Mouse (Mus musculus) CH12.LX (cell line): Measurements from ENCODE around the gene Camta1. TPM values are rescaled to one million over a fixed set of nuclear protein-coding genes. Genes with fewer than 3 reads are reported as not detected.

Experiments used
- DNase-seq: peaks from one replicate; pipeline ENCODE4 v3.0.0-alpha.2; 2013; ENCODE audit errors: extremely low read depth
- H3K27ac ChIP-seq: 2 replicates; pipeline ENCODE4 v1.5.1; 2012; ENCODE audit warnings: low read depth, mild to moderate bottlenecking, control low read depth, moderate library complexity; ENCODE audit not compliant: insufficient read depth
- H3K27me3 ChIP-seq: replicated peaks from 2 replicates; pipeline ENCODE3; 2012; ENCODE audit warnings: inconsistent platforms
- H3K36me3 ChIP-seq, 2 experiments: replicated peaks in 1 of 2; 2 replicates each; pipeline versions ENCODE3 to v1.6.1; 2012; ENCODE audit warnings: inconsistent platforms in 1 of 2, low read length in 1 of 2, mild to moderate bottlenecking in 1 of 2, mixed read lengths in 1 of 2, moderate library complexity in 1 of 2; ENCODE audit not compliant: control insufficient read depth in 1 of 2, insufficient read depth in 1 of 2
- H3K4me1 ChIP-seq, 2 experiments: 2 replicates each; pipeline ENCODE4 v1.6.1; 2012; ENCODE audit warnings: inconsistent platforms in 1 of 2, moderate library complexity in 1 of 2; ENCODE audit not compliant: insufficient read depth in 2 of 2, control insufficient read depth in 1 of 2
- H3K4me2 ChIP-seq: 2 replicates; pipeline ENCODE4 v1.6.1; 2012; ENCODE audit warnings: low read depth, mild to moderate bottlenecking, control low read depth; ENCODE audit not compliant: poor library complexity, insufficient read depth, severe bottlenecking
- H3K4me3 ChIP-seq, 3 experiments: fragments of 150-350 bp in 1 of 3; sonication (generic) in 1 of 3; replicated peaks in 1 of 3; 2 replicates each; pipeline versions ENCODE3 to v1.5.1; 2011 to 2012; ENCODE audit warnings: low read depth in 2 of 3, low read length in 2 of 3, mild to moderate bottlenecking in 2 of 3, moderate library complexity in 2 of 3, control low read depth in 1 of 3, improper control_type of control experiment in 1 of 3, inconsistent platforms in 1 of 3, mixed read lengths in 1 of 3; ENCODE audit not compliant: poor library complexity in 1 of 3
- H3K79me2 ChIP-seq: replicated peaks from 2 replicates; pipeline ENCODE4 v1.6.1; 2012; ENCODE audit warnings: mild to moderate bottlenecking, moderate library complexity; ENCODE audit not compliant: control insufficient read depth, poor library complexity, insufficient read depth, severe bottlenecking; ENCODE audit errors: extremely low read depth
- H3K9ac ChIP-seq: 2 replicates; pipeline ENCODE4 v1.6.1; 2012; ENCODE audit warnings: low read depth, mild to moderate bottlenecking, control low read depth, moderate library complexity; ENCODE audit not compliant: insufficient read depth
- H3K9me3 ChIP-seq: replicated peaks from 2 replicates; pipeline ENCODE3; 2012; ENCODE audit warnings: low read length, inconsistent platforms, mixed read lengths
- BHLHE40 ChIP-seq: IDR thresholded peaks from 2 replicates; pipeline ENCODE4 v1.6.1; 2011; ENCODE audit warnings: mild to moderate bottlenecking, low read depth, low read length, improper control_type of control experiment
- CHD1 ChIP-seq: IDR thresholded peaks from 2 replicates; pipeline ENCODE4 v1.6.1; 2012; ENCODE audit warnings: low read depth, low read length, improper control_type of control experiment, inconsistent platforms
- CHD2 ChIP-seq: IDR thresholded peaks from 2 replicates; pipeline ENCODE4 v1.6.1; 2011; ENCODE audit warnings: low read length, improper control_type of control experiment
- CTCF ChIP-seq, 2 experiments: IDR thresholded peaks in 1 of 2; conservative IDR thresholded peaks in 1 of 2; 2 replicates each; pipeline ENCODE4 v1.5.1; 2011 to 2012; ENCODE audit warnings: low read depth in 2 of 2, low read length in 2 of 2, improper control_type of control experiment in 1 of 2, inconsistent platforms in 1 of 2, mild to moderate bottlenecking in 1 of 2, moderate library complexity in 1 of 2
- E2F4 ChIP-seq: IDR thresholded peaks from 2 replicates; pipeline ENCODE4 v1.6.1; 2011; ENCODE audit warnings: low read depth, low read length, improper control_type of control experiment; ENCODE audit not compliant: insufficient replicate concordance
- ELF1 ChIP-seq: IDR thresholded peaks from 2 replicates; pipeline ENCODE4 v1.6.1; 2014; ENCODE audit warnings: low read depth, mild to moderate bottlenecking, inconsistent platforms, low read length, improper control_type of control experiment
- ETS1 ChIP-seq: conservative IDR thresholded peaks from 2 replicates; pipeline ENCODE4 v1.6.1; 2012; ENCODE audit warnings: low read depth, mild to moderate bottlenecking, inconsistent platforms, low read length, improper control_type of control experiment, moderate library complexity
- HCFC1 ChIP-seq: IDR thresholded peaks from 2 replicates; pipeline ENCODE4 v1.6.1; 2012; ENCODE audit warnings: low read depth, mild to moderate bottlenecking, inconsistent platforms, low read length, improper control_type of control experiment
- IRF4 ChIP-seq: IDR thresholded peaks from 2 replicates; pipeline ENCODE4 v1.6.1; 2014; ENCODE audit warnings: low read depth, mild to moderate bottlenecking, inconsistent platforms, low read length, improper control_type of control experiment
- JUND ChIP-seq: conservative IDR thresholded peaks from 2 replicates; pipeline ENCODE4 v1.6.1; 2011; ENCODE audit warnings: low read depth, low read length, improper control_type of control experiment
- MAFK ChIP-seq: IDR thresholded peaks from 2 replicates; pipeline ENCODE4 v1.6.1; 2011; ENCODE audit warnings: low read length, improper control_type of control experiment; ENCODE audit not compliant: insufficient replicate concordance
- MAZ ChIP-seq: IDR thresholded peaks from 2 replicates; pipeline ENCODE4 v1.6.1; 2012; ENCODE audit warnings: low read depth, mild to moderate bottlenecking, inconsistent platforms, low read length, improper control_type of control experiment, moderate library complexity
- MEF2A ChIP-seq: IDR thresholded peaks from 2 replicates; pipeline ENCODE4 v1.6.1; 2014; ENCODE audit warnings: low read depth, mild to moderate bottlenecking, inconsistent platforms, low read length, improper control_type of control experiment, borderline replicate concordance
- MXI1 ChIP-seq: IDR thresholded peaks from 2 replicates; pipeline ENCODE4 v1.6.1; 2011; ENCODE audit warnings: mild to moderate bottlenecking, low read depth, low read length, improper control_type of control experiment
- MYC ChIP-seq: IDR thresholded peaks from 2 replicates; pipeline ENCODE4 v1.6.1; 2011; ENCODE audit warnings: low read depth, mild to moderate bottlenecking, improper control_type of control experiment, low read length
- NELFE ChIP-seq: IDR thresholded peaks from 2 replicates; pipeline ENCODE4 v1.6.1; 2011; ENCODE audit warnings: low read depth, low read length, improper control_type of control experiment
- PAX5 ChIP-seq: IDR thresholded peaks from 2 replicates; pipeline ENCODE4 v1.6.1; 2012; ENCODE audit warnings: low read length, inconsistent platforms, mixed read lengths
- POLR2A ChIP-seq: IDR thresholded peaks from 2 replicates; pipeline ENCODE4 v1.6.1; 2011; ENCODE audit warnings: low read depth, mild to moderate bottlenecking, improper control_type of control experiment, low read length
- POLR2AphosphoS2 ChIP-seq: IDR thresholded peaks from 2 replicates; pipeline ENCODE4 v1.6.1; 2011; ENCODE audit warnings: low read depth, low read length, improper control_type of control experiment
- RAD21 ChIP-seq: IDR thresholded peaks from 2 replicates; pipeline ENCODE4 v1.6.1; 2011; ENCODE audit warnings: low read depth, mild to moderate bottlenecking, low read length, improper control_type of control experiment, moderate library complexity
- SIN3A ChIP-seq: IDR thresholded peaks from 2 replicates; pipeline ENCODE4 v1.6.1; 2012; ENCODE audit warnings: low read length, improper control_type of control experiment, inconsistent platforms
- SMC3 ChIP-seq: IDR thresholded peaks from 2 replicates; pipeline ENCODE4 v1.6.1; 2011; ENCODE audit warnings: low read depth, low read length, improper control_type of control experiment
- TCF12 ChIP-seq: IDR thresholded peaks from 2 replicates; pipeline ENCODE4 v1.6.1; 2014; ENCODE audit warnings: low read depth, mild to moderate bottlenecking, inconsistent platforms, low read length, improper control_type of control experiment
- UBTF ChIP-seq: IDR thresholded peaks from 2 replicates; pipeline ENCODE4 v1.6.1; 2012; ENCODE audit warnings: low read depth, mild to moderate bottlenecking, inconsistent platforms, low read length, improper control_type of control experiment, moderate library complexity
- USF1 ChIP-seq: IDR thresholded peaks from 2 replicates; pipeline ENCODE4 v1.6.1; 2014; ENCODE audit warnings: low read depth, mild to moderate bottlenecking, inconsistent platforms, low read length, improper control_type of control experiment
- ZKSCAN1 ChIP-seq: IDR thresholded peaks from 2 replicates; pipeline ENCODE4 v1.6.1; 2012; ENCODE audit warnings: low read depth, inconsistent platforms, low read length, improper control_type of control experiment, borderline replicate concordance
- ZMIZ1 ChIP-seq: IDR thresholded peaks from 2 replicates; pipeline ENCODE4 v1.6.1; 2012; ENCODE audit warnings: low read depth, mild to moderate bottlenecking, inconsistent platforms, low read length, improper control_type of control experiment
- ZNF384 ChIP-seq: IDR thresholded peaks from 2 replicates; pipeline ENCODE4 v1.6.1; 2012; ENCODE audit warnings: low read depth, low read length, improper control_type of control experiment, inconsistent platforms
- dilution Hi-C: fragments of 300-500 bp; cut with MboI; formaldehyde crosslinking; loops from 2 replicates; pipeline ENCODE4 v1.14.3; 2020; ENCODE audit warnings: low sequenced_read_pairs; ENCODE audit not compliant: extremely low pct_unique_long_range_greater_than_20kb, extremely low pct_ligation_motif_present
- in situ Hi-C: fragments of 300-500 bp; cut with MboI; formaldehyde crosslinking; loops from 3 replicates; pipeline ENCODE4 v1.14.3; 2019; ENCODE audit warnings: low sequenced_read_pairs, low pct_ligation_motif_present, low pct_unique_long_range_greater_than_20kb, mixed read lengths
- polyA plus RNA-seq: library from polyadenylated mRNA; unstranded; fragments of >175 nt; gene quantifications from 2 replicates; pipeline ENCODE4 v1.2.1, GENCODE M21; 2012; ENCODE audit warnings: low read depth; ENCODE audit not compliant: insufficient read length
- total RNA-seq, 2 experiments: library from RNA; depleted of rRNA; stranded (reverse); fragments of 300-350 nt in 1 of 2; fragments of >200 nt in 1 of 2; gene quantifications; 2 replicates each; pipeline ENCODE4 v1.2.3; 2012 to 2014

Camta1 gene
- total and polyA plus RNA-seq, 3 experiments: 9.9 to 32.5 (median 15.3) TPM

DNA sequence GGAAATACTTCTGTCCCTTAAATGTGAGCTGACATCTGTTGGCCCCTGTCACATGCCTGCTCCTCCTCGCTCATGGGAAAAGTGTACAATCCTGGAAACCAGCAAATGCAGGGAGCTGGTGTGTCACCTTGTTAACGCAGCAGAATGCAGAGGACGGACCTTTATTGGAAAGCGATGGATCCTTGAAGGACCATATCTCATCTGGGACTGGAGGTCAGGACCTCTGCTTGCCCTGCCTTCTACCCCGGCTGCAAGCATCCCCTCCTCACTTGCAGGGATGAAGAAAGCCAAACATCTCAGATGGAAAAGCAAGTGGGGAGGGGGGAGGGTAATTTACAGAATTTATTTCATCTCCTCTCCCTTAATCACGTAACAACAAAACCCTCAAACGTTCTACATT lies 423.1 kb downstream of the Camta1 start:
- Histone ChIP-seq H3K4me3 (no peak overlapping the region), H3K9ac (no peak overlapping the region), H3K36me3 (no peaks in the 10 kb centered on the region), H3K27ac (no peak overlapping the region), H3K4me1 (no peaks in the 10 kb centered on the region), H3K27me3 (no peaks in the 10 kb centered on the region), H3K4me2 (no peak overlapping the region), H3K79me2 (no peaks in the 10 kb centered on the region), H3K9me3 (peaks cover 91% of the 10 kb centered on the region)
- dilution Hi-C loops (no loop called here), in situ Hi-C loops (no loop called here)
- TF ChIP-seq IRF4: no peak
- TF ChIP-seq ZNF384: no peak
- no peak for TF ChIP-seq E2F4
- TF ChIP-seq HCFC1: no peak
- TF ChIP-seq POLR2AphosphoS2: no peak
- no peak for TF ChIP-seq SIN3A
- no peak for TF ChIP-seq ZMIZ1
- no peak for TF ChIP-seq USF1
- TF ChIP-seq CHD2: no peak
- TF ChIP-seq MAFK: no peak
- TF ChIP-seq MAZ: no peak
- no peak for TF ChIP-seq ETS1
- TF ChIP-seq RAD21: no peak
- no peak for TF ChIP-seq UBTF
- no peak for TF ChIP-seq MXI1
- no peak for TF ChIP-seq CHD1
- TF ChIP-seq MEF2A: no peak
- TF ChIP-seq ZKSCAN1: no peak
- TF ChIP-seq MYC: no peak
- TF ChIP-seq PAX5: no peak
- DNase-seq: no peak

DNA sequence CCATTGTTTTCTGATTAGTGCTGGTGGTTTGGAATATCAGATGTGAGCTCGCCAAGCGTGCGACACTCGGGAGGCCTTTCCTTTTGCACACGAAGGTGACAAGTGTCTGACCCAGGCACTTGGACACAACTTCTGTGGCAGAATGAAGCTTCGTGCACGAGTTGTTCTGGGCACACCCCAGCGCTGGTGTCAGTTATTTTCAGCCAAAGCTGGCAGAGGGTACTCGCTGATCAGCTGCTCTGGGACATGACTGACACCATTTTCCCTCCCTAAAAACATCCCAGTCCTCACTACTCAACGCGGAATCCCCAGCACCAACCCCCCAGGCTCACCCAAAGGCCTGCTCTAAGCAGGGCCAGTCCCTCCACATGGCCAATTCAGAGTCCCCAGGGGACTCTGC lies 423.8 kb downstream of the Camta1 start:
- dilution Hi-C loops: no loop called here

More for the DNA sequence above, 423.8 kb downstream of the Camta1 start:
- Histone ChIP-seq H3K9me3 (peaks cover 91% of the 10 kb centered on the region), H3K36me3 (no peaks in the 10 kb centered on the region), H3K27ac (no peak overlapping the region), H3K4me2 (no peak overlapping the region), H3K4me3 (no peak overlapping the region), H3K79me2 (no peaks in the 10 kb centered on the region), H3K27me3 (no peaks in the 10 kb centered on the region), H3K9ac (no peak overlapping the region), H3K4me1 (no peaks in the 10 kb centered on the region)
- in situ Hi-C loops: no loop called here
- no peak for DNase-seq
- TF ChIP-seq JUND: no peak
- TF ChIP-seq TCF12: no peak
- no peak for TF ChIP-seq NELFE
- no peak for TF ChIP-seq SMC3
- no peak for TF ChIP-seq PAX5
- TF ChIP-seq ZMIZ1: no peak
- TF ChIP-seq POLR2A: no peak
- TF ChIP-seq SIN3A: no peak
- no peak for TF ChIP-seq ELF1
- TF ChIP-seq BHLHE40: no peak
- TF ChIP-seq POLR2AphosphoS2: no peak
- no peak for TF ChIP-seq MAFK
- no peak for TF ChIP-seq UBTF
- TF ChIP-seq CTCF (conservative IDR thresholded peaks at IDR 0.05 in 1 of 2, IDR thresholded peaks at IDR 0.05 in 1 of 2; ENCODE audit: low read depth in 2 of 2, low read length in 2 of 2): no peak
